Mouse (Mus musculus): ENCODE measurements around the gene Taar7f. TPM values are rescaled to one million over a fixed set of nuclear protein-coding genes. Genes with fewer than 3 reads are reported as not detected.
"Not testable (repeated sequence)": the region's sequence is repeated elsewhere in the genome, so short reads cannot be mapped to it uniquely, and the experiment has no call there.

Gene Taar7f
- polyA plus RNA-seq, 1 experiment from 2014 or later = not detected

- peaks cover 26% of the 10 kb centered on the region for H3K27me3 ChIP-seq
- TF ChIP-seq CTCF (IDR thresholded peaks at IDR 0.05) = peak; percentile 68
These were observed 30.9 kb downstream of the Taar7f start for GRCm38 (mm10) chr10:24080166-24080565.

DNA sequence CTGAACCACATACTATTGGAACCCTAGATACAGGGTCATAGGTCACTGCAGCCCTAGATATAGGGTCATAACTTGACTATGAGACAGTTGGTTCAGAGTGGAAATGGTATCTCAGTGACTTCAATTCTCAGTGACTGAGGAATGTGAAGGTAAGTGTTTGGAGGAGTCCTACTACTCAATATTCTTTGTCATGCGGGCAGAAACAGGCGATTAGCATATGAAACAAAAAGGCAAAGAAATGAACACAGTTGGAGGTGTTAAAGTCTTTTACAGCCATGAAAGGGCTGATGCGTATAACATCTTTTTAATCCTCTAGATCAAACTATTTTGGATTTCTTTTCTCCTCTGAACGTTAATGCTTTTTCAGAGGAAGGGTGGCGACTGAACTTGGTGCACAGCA, 36.6 kb downstream of the Taar7f start:
- in situ Hi-C loops (cut with MboI; ENCODE audit: low pct_unique_long_range_greater_than_20kb) = loop anchor here (25.0 kb wide), 1 partner anchor 999 kb away; no protein-coding TSS in a partner anchor
- POLR2A ChIA-PET = no interaction called here
- CTCF ChIA-PET = interaction anchor here (1.1 kb wide), 1 partner anchor 45 kb away, joined by 3 read pairs; no protein-coding TSS in a partner anchor
- H3K27me3 ChIP-seq = peaks cover 25% of the 10 kb centered on the region
- DNase-seq (ENCODE audit: low read depth, low spot score) (no peak), ATAC-seq (no peak)
- no peak for TF ChIP-seq CTCF (IDR thresholded peaks at IDR 0.05)

More at GRCm38 (mm10) chr10:24080166-24080565, 30.9 kb downstream of the Taar7f start:
- ATAC-seq (no peak), DNase-seq (ENCODE audit: low read depth, low spot score) (no peak)
- POLR2A ChIA-PET = interaction anchor here (0.6 kb wide), 1 partner anchor 254 kb away, joined by 3 read pairs; no protein-coding TSS in a partner anchor
- CTCF ChIA-PET = interaction anchor here (0.8 to 1.6 kb wide), 8 partner anchors 12 to 274 kb away, joined by 3 to 4 read pairs (median 3); no protein-coding TSS in a partner anchor
- in situ Hi-C loops (cut with MboI; ENCODE audit: low pct_unique_long_range_greater_than_20kb) = loop anchor here (5.0 to 25.0 kb wide), 2 partner anchors 263 to 993 kb away; no protein-coding TSS in a partner anchor

GRCm38 (mm10) chr10:24086555-24086954, 37.2 kb downstream of the Taar7f start:
- no peak for ATAC-seq
- CTCF ChIA-PET = interaction anchor here (1.1 kb wide), 1 partner anchor 45 kb away, joined by 3 read pairs; no protein-coding TSS in a partner anchor
- TF ChIP-seq CTCF (IDR thresholded peaks at IDR 0.05) = no peak
- POLR2A ChIA-PET = no interaction called here
- DNase-seq (ENCODE audit: low read depth, low spot score) = no peak
- in situ Hi-C loops (cut with MboI; ENCODE audit: low pct_unique_long_range_greater_than_20kb) = loop anchor here (25.0 kb wide), 1 partner anchor 999 kb away; no protein-coding TSS in a partner anchor
- peaks cover 28% of the 10 kb centered on the region for H3K27me3 ChIP-seq

DNA sequence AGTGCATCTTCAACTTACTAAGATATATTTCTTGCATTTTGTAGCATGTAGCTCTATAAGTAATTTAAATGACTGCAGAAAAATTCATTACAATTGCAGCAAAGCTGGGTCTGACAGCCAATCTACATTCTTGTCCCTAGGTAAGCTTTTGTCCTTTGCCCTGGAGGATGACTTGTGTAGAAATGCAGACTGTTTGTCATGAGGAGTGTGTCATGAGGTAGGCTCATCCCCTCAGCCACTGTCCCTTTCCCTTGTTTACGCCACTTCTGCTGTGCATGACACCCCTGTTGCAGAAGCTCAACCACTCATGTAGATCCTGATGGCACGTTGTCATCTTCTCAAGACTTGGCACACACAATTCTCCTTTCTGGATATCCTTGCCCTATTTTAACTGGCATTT, 37.9 kb downstream of the Taar7f start:
- ChIA-PET CTCF (no interaction called here), POLR2A (no interaction called here)
- DNase-seq (ENCODE audit: low read depth, low spot score) = no peak
- TF ChIP-seq CTCF (IDR thresholded peaks at IDR 0.05) = no peak
- no peak for ATAC-seq
- H3K27me3 ChIP-seq = peaks cover 28% of the 10 kb centered on the region
- in situ Hi-C loops (cut with MboI; ENCODE audit: low pct_unique_long_range_greater_than_20kb) = loop anchor here (25.0 kb wide), 1 partner anchor 1000 kb away; no protein-coding TSS in a partner anchor

GRCm38 (mm10) chr10:24092194-24092593, 42.9 kb downstream of the Taar7f start, which contains the start of gene Taar8b:
Gene Taar8b (minus strand): TSS chr10:24092294.
- in situ Hi-C loops (cut with MboI; ENCODE audit: low pct_unique_long_range_greater_than_20kb) = loop anchor here (25.0 kb wide), 1 partner anchor 1005 kb away; no protein-coding TSS in a partner anchor
- CTCF ChIA-PET = no interaction called here

DNA sequence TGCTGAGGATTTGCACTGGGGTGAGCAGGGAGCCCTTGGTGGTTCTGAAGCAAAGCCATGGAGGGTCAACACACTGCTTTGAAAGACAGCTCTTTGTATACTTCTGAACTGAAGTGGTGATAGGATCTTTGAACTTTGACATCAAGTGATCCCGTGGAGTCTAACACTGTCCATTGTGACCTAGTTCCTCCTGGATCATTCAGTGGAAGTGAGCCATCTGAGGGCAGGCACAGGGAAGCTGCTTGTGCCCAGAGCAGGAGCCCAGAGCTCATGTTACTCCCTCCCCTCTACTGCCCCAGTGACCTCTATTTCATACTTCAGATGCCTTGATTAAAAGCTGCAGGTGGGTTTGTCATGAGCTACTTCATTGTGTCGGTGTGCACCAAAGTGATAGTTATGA, 47.7 kb downstream of the Taar7f start:
- POLR2A ChIA-PET; CTCF ChIA-PET; DNase-seq (ENCODE audit: low read depth, low spot score); ATAC-seq: not testable (repeated sequence)
- peaks cover 28% of the 10 kb centered on the region for H3K27me3 ChIP-seq
- in situ Hi-C loops (cut with MboI; ENCODE audit: low pct_unique_long_range_greater_than_20kb) = loop anchor here (25.0 kb wide), 1 partner anchor 1010 kb away; no protein-coding TSS in a partner anchor

More at GRCm38 (mm10) chr10:24092194-24092593, 42.9 kb downstream of the Taar7f start, which contains the start of gene Taar8b:
- no peak for DNase-seq (ENCODE audit: low read depth, low spot score)
- POLR2A ChIA-PET = no interaction called here
- TF ChIP-seq CTCF (IDR thresholded peaks at IDR 0.05) = no peak
- no peak for ATAC-seq
- peaks cover 38% of the 10 kb centered on the region for H3K27me3 ChIP-seq

Other genes starting within 250 kb of the Taar7f start
- not detected for gene Vnn3, start 198.0 kb upstream of the Taar7f start, polyA plus RNA-seq (2021)
- gene Vnn1, start 154.8 kb upstream of the Taar7f start, polyA plus RNA-seq (2021) = 0.21 TPM
- gene Taar1, start 129.2 kb upstream of the Taar7f start, polyA plus RNA-seq (2021) = not detected
- gene Taar2, start 110.9 kb upstream of the Taar7f start, polyA plus RNA-seq (2021) = not detected
- not detected for gene Taar3, start 100.0 kb upstream of the Taar7f start, polyA plus RNA-seq (2021)
- not detected for gene Taar4, start 89.0 kb upstream of the Taar7f start, polyA plus RNA-seq (2021)
- gene Taar5, start 78.8 kb upstream of the Taar7f start, polyA plus RNA-seq (2021) = not detected
- not detected for gene Taar6, start 63.9 kb upstream of the Taar7f start, polyA plus RNA-seq (2021)
- gene Taar7a, start 56.0 kb upstream of the Taar7f start, polyA plus RNA-seq (2021) = not detected
- not detected for gene Taar7b, start 49.6 kb upstream of the Taar7f start, polyA plus RNA-seq (2021)
- gene Taar7d, start 22.3 kb upstream of the Taar7f start, polyA plus RNA-seq (2021) = not detected
- not detected for gene Taar7e, start 11.9 kb upstream of the Taar7f start, polyA plus RNA-seq (2021)
- not detected for gene Taar8a, start 27.0 kb downstream of the Taar7f start, polyA plus RNA-seq (2021)
- not detected for gene Taar8b, start 42.8 kb downstream of the Taar7f start, polyA plus RNA-seq (2021)
- not detected for gene Taar8c, start 52.4 kb downstream of the Taar7f start, polyA plus RNA-seq (2021)
- not detected for gene Taar9, start 60.0 kb downstream of the Taar7f start, polyA plus RNA-seq (2021)
- 145 TPM for gene Stx7, start 99.8 kb downstream of the Taar7f start, polyA plus RNA-seq (2021)
- gene Moxd1, start 174.0 kb downstream of the Taar7f start, polyA plus RNA-seq (2021) = not detected

Data from Patski (cell line).